Mouse (Mus musculus): ENCODE results near the gene Cpsf6.
A peak's percentile ranks its signal among the peaks of the same experiment; 100 is the strongest.

Gene Cpsf6

DNA sequence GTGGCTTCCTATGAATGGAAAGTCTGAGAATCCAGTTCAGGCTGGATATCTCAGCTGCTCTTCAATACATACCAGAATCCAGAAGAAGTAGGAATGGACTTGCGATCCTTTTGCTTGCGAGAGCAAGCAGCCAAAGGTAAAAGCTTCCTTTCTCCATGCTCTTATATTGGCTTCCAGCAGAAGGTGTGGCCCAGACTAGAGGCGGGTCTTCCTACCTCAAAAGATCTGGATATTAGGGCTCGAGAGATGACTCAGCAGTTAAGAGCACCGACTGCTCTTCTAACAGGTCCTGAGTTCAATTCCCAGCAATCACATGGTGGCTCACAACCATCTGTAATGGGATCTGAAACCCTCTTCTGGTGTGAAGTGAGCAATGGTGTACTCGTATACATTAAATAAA is at the start of gene Cpsf6:
Gene Cpsf6, minus strand, starts transcription at position 108 of the 400 bp plus-strand sequence.
- DNase-seq (ENCODE audit: low spot score) = no peak

DNA sequence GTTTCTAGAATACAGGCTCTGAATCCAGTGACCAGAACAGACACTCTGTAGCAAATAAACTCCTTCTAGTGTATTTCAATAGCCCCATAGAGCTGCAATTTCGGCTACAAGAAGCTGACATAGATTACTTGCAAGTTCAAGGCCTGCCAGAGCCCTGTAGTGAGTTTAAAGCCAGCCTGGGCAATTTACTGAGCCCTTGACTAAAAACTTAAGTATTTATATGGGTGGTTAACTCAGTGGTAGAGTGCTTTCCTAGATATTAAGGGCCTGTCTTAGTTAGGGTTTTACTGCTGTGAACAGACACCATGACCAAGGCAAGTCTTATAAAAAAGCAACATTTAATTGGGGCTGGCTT is 46.8 kb upstream of the Cpsf6 start:
- no peak for DNase-seq (ENCODE audit: low spot score)

DNA sequence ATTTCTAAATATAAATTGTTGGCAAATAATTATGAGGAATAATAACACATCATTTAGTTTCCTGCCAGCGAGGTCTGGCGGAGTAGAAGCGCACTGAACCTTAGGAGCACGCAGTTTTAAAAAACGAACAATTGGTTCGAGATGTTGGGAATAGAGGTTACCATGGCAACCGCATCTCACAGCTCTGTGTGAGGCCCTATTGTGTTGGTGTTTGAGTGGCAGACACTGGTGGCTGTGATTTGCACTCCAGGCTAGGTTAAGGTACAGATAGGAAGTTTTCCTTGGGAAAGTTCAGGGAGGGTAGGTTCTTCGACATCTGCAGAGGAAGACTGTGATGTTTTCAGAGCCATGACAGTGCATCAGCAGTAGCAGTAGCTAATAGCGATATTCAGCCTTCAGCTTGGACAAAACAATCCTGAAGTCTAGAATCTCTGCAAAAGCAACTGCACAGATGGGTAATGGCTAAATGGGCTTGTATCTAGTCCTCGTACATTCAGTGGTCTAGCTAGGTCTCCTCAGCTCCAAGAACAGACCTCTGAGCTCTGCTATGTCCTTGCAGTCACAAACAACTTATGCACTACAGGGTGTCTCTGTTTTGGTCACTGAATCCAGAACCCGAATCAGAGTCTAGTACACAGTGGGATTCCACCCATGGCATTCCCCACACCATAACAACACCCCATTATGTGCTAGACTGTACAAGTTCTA is 46.2 kb upstream of the Cpsf6 start:
- DNase-seq (ENCODE audit: low spot score) = peak; percentile 43

DNA sequence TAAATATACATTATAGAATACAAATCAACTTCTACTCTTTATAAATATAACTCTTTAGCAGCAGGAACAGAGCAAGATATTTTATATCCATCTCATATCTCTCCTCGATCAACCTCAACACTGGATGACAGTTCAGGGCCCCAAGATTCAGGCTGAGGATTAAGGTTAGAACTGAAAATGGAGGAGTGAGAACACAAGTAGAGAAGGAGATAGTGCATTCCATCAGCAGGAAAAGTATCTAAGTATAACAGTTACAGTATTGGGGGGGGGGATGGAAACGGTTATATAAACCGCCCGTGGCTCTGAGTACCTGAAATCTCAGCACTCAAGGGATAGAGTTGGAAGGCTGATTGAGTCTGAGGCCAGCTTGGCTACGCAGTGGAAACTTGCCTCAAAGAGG is 45.2 kb upstream of the Cpsf6 start:
- no peak for DNase-seq (ENCODE audit: low spot score)

DNA sequence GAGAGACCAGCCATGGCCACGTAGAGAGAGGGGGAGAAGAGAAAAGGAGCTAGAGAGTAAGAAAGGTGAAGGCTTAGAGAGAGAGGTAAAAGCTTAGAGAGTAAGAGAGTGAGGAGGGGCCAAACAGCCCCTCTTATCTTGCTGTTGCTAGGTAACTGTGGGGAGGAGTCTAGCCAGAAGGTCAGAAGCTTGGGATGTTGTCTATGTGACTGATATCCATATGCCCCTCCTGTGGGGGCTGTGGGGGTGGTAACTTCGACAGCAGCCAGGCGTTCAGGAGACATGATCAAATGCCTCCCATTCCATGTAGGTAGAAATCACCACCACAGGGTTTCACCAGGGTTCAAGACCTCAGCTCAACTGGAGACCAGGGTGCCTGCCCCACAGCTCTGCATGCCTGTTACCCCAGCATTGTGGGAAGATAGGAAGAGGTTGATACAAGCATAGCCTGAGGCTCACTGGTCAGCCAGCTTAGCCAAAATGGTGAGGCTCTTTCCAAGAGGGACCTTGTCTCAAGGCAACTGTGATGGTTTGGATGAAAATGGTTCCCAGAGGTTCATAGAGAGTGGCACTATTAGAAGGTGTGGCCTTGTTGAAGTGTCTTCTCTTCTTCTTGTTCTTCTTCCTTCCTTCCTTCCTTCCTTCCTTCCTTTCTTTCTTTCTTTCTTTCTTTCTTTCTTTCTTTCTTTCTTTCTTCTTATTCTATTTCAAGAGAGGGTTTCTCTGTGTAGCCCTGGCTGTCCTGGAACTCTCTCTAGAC is 44.5 kb upstream of the Cpsf6 start:
- DNase-seq (ENCODE audit: low spot score) = no peak

DNA sequence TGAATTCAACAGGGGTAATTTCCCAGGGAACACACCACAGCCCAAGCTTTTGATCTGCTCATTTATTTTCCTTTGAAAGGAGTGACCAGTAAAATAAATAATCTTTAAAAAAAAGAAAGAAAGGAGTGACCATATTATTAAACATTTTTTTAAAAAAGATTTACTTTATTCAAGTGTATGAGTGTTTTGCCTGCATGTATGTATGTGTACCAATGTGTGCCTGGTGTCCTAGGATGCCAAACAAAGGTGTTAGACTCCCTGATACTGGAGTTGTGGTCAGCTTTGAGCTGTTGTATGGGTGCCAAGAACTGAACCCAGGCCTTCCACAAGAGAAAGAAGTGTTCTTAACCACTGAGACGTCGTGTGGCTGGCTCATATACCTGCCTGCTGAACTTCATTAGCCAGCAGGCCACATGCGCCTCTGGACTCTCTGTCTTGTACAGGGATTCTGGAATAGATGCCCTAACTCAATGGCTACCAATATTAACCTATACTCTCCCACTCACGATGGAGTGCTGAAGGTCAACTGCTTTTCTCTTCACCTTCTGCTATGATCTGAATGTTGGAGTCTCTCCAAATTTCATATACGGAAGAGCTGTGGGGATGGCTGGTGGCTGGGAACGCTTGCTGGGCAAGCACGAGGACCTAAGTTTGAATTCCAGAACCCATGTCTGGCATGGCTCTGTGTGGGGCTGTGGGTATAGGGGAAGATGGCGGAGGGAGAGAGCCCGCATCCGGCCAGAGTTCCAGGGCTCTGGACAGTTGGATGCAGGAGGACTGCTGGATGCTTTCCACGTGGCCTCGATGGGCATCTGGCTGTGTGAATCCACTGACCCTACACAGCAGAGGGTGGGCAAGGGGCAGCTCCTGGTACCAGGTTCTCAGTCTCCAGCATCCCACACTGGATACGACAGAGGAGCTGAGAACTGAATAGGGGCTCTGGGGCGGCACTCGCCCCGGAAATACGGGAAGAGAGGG is 43.5 kb upstream of the Cpsf6 start:
- no peak for DNase-seq (ENCODE audit: low spot score)

DNA sequence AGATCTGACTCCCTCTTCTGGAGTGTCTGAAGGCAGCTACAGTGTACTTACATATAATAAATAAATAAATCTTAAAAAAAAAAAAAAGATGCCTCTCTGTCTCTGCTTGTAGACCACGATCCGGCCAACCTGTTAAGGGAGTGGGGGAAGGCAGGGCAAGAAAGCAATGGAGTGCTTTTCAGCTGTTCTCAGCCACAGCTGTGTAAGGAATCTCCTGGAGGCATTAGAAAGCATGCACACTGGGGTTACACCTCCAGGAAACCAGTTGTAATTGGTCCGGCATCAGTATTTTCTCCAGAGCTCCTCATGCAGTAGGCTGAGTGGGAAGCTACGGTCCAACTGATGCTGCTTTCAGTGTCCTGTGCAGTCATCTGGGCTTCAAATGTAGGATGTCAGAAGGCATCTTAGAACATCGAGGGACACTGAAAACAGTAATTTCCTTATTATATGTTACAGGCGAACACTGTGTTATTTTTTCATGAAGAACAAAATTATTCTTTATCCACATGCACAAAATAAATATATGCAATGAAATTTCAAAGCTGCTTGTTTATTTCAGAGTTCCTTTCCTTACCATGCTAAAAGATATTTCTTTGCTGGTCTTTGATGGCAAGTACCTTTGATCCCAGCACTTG is 42.5 kb upstream of the Cpsf6 start:
- DNase-seq (ENCODE audit: low spot score) = no peak

DNA sequence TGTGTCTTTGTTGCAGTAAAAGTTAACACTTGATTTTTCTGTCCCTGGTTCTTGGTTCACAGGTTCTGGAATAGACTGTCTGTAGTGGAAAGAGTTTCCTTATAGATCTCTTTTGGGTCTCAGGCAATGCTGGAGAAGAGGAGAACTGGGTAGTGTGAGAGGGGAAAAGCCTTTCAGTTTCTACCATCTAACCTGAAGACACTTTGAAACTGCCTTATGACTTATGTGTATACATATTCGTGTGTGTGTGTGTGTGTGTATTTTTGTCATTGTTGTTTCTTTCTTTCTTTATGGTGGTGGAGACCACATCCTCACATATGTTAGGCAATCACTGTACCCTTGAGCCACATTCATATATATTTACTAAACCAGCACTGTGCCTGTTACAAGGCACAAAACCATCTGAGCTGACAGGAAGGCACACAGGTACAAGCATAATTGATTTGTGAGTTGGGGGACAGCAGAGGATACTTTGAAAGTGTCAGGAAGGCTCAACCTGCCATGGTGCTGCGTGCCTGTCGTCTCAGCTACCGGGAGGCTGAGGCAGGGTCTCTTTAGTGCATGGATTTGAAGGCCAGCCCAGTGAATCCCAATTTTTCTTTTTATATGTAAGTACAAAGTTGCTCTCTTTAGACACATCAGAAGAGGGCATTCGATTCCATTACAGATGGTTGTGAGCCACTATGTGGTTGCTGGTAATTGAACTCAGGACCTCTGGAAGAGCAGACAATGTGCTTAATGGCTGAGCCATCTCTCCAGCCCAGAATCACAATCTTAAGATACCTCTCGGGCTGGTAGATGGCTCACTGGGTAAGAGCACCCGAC is 41.7 kb upstream of the Cpsf6 start:
- DNase-seq (ENCODE audit: low spot score) = no peak

DNA sequence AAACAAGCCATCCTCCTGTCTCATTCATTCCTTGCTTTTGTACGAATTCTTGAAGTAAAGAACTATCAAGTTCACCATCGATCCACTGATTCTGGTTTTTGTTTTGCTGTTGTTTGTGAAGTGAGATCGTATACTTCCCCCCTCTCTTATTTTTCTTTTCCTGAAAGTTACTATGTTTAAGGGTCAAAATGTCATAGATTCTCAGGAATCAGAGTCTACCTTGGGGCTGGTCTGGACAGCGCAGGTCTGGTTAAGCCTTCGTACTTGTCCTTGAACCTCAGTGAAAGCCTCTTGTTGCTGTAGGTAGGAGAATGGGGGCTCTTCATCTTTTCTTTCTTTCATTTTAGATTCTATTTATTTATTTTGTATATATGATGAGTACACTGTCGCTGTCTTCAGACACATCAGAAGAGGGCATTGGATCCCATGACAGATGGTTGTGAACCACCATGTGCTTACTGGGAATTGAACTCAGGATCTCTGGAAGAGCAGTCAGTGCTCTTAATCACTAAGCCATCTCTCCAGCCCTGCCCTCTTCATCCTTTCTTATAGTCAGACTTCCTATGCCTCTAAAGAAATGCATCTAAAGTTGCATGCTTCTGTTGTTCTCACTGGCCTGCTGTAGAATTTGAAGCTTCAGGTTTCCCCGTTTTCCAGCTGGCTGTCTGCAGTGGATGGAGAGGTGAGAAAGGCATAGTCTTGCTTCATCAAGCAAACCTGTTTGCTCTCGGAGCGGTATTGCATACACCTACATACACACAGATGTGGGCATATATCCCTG is 40.9 kb upstream of the Cpsf6 start:
- DNase-seq (ENCODE audit: low spot score) = no peak

DNA sequence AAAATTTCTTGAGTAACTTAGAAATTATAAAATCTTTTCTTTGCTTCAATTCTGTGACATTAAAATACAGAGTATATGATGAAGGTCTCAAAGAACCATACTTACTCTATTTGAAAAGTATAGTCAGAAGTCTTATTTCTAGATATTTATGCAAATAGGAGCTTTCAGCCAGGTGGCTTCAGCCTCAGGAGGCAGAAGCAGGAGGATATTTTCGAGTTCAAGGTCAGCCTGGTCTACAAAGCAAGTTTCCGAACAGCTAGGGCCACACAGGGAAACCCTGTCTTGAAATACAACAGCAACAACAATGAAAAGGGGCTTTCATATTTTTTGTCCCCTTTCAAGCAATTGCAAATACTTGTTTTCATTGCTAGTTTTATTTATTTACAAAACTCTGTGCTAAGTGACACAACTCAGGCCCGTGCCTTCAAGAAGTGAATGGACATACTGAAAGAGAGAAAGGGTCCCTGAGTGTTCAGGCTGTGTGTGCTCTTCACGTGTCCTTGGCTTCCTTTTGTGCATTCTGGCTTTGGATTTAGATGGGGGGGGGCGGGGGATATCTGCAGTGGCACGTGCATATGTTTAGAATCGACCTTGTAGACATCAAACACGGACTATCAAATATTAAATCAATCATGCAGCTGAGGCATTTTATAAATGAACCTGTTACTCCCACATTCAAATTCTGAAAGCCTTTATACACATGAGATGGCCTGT is 39.9 kb upstream of the Cpsf6 start:
- no peak for DNase-seq (ENCODE audit: low spot score)

DNA sequence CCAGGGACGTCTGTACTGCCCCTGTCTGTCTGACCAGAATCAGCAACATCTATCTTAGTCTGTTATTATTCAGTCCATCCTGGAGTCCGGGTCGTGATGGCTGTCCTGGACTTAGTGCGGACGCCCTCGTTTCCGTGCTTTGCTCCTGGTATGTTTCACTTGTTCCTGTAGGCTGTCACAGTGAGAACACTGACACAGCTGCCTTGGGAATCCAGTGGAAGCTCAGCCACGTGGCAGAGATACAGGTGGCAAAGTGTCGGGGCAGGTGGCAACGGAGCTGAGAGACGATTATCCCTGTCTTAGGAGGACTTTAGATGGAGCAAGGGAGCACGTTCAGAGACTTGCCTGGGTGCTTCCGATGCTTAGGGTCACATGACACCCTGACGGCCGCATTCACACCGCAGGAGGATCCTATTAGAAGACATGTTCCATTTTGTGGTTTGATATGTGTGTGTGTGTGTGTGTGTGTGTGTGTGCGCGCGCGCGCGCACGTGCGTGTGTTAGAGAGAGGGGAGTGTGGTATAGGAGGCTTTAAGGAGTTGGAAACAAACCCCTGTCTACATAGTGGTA is 38.9 kb upstream of the Cpsf6 start:
- no peak for DNase-seq (ENCODE audit: low spot score)

DNA sequence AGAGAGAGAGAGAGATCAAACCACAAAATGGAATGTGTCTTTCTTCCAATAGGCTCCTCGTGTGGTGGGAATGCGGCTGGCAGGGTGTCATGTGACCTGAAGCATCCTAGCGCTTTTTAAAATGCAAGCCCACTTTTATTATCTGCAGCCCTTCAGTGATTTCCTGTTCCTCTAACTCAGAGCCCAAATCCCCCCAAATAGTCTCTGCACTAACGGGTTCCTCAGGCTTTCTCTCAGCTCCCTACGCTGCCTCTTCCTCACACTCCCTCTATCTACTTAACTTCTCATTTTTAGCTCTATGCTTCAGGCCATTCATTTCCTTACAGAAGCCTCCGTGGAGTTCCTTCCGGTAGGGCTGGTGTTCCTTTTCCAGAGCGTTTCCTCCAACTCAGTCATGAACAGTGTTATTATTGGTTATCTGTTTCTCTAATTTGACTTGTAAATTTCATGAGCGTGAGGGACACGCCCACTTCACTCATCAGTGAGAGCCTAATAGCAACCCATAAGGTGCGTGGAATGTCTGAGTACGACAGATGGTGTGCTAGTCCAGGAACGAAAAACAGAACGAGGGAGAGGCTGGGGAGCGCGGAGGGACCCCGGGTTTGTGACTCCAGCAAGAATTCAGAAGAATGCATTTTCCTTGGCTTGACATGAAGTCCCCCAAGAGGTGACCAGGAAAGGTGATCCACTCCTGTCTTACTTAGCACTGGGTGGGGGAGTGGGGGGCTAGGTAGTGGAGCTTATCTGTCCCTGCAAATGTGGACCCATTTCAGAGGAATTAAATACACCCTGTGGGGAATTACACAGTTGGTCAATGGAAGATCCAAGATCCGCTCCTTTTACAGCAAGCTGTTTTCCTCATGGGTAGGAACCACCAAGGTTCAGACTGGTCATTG is 38.2 kb upstream of the Cpsf6 start:
- DNase-seq (ENCODE audit: low spot score) = peak; percentile 77

DNA sequence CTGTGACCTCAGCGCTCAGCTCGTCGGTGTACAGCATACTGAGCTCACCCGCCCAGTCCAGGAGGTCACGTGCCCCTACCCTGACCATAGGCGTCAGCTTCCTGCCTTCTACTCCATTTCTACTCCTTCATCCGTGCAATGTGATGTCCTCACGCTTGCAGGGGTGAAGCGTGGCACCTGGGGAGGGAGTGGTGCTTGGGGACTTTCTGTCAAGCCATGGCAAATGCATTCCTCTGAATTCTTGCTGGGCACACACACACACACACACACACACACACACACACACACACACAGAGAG is 37.6 kb upstream of the Cpsf6 start:
- DNase-seq (ENCODE audit: low spot score) = no peak

DNA sequence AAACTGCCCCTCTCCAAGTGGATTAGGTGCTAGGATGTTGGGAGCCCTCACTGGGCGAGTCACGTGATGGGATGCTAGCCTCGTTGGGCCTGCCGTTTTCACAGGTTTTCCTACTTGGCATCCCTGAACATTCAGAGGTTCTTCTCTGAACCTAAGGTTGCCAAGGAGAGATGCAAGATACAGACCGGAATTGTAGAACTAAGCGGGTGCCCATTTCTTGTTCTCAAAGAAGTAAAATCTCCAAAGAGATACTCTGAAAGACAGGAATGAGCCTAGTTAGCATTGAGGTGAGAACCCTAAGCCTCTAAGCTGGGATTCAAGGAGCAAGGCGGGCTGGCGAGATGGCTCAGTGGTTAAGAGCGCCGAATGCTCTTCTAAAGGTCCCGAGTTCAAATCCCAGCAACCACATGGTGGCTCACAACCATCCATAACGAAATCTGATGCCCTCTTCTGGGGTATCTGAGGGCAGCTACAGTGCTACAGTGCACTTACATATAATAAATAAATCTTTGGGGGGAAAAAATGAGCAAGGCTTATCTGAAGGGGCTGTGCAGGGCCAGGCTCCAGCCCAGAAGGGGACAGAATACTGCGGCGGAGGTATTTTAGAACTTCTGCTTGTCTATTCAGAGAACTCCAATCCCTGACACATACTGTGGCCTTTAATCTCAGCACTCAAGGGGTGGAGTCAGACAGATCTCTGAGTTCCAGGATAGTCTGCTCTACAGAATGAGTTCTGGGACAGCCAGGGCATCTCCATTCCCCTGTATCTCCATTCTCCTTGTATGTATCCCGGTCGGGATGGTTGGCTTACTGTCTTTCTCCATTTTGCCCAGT is 37.0 kb upstream of the Cpsf6 start:
- no peak for DNase-seq (ENCODE audit: low spot score)

DNA sequence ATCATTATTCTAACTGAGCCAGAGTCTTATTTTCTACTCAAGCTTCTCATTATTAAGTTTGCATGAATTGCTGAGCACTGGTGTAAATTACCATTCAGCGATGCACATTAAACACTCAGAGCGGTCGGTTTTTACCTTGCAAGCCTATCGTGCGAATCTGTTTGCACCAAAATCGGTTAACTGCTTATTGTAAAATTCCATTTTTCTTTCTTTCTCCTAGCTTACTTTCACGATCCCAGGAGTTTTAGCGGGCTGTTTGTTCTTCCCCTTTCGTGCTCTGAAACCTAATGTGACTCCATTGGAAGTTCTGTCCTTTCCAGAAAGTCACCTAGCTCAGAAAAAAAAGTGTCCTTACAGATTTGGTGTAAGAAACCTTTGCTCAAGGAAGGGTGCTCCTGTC is 36.3 kb upstream of the Cpsf6 start:
- DNase-seq (ENCODE audit: low spot score) = no peak

DNA sequence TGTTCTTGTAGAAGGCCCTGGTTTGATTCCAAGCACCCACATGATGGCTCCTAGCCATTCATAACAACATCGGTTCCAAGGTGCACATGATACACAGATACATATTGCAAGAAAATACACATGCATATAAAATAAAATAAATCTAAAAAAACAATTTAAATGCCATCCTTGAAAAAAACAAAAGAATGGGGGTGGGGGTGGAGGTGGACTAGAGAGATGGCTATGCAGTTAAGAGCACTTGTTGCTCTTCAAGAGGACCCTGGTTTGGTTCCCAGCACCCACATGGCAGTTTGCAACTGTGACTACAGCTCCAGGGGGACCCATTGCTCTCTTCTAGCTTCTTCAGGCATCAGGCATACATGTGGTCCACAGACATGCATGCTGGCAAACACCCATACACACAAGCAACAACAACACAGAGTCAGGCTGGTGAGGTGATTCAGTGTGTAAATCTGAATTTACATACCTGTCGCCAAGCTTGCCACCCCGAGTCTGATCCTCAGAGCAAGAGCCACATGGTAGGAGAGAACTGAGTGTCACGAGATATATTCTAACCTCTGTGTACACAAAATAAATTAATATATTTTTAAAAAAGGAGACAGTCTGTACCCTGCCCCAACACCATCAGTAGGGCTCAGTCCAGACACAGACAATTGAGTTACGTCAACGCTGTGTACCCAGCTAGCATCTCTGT is 35.7 kb upstream of the Cpsf6 start:
- DNase-seq (ENCODE audit: low spot score) = no peak

DNA sequence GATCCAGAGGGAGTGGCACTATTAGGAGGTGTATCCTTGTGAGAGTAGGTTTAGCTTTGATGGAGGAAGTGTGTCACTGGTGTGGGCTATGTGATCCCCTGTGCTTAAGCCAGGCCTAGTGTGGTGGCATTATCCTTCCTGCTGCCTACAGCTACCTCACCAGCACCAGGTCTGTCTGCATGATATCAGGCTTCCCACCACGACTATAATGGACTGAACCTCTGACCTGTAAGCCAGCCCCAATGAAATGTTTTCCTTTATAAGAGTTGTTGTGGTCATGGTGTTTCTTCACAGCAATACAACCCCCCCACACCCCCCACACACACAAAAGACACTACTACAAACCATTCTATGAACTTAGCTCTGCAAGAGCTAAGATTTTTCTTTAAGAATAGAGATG is 34.9 kb upstream of the Cpsf6 start:
- DNase-seq (ENCODE audit: low spot score) = no peak
